Mouse (Mus musculus): ENCODE measurements around the gene Lrrc71. TPM values are rescaled to one million over a fixed set of nuclear protein-coding genes. Genes with fewer than 3 reads are reported as not detected.

The Lrrc71 gene
- 1.3 TPM in 2 replicates for polyA plus RNA-seq (2015; fragmentation: Nextera tagmentation; extraction: Ambion mirVana)

GRCm38 (mm10) chr3:87748431-87748830, at the start of gene Lrrc71:
Gene Lrrc71, minus strand, starts transcription at chr3:87748625.
- Histone ChIP-seq H3K9me3 (replicated peaks; ENCODE audit: control insufficient read depth, low read length, poor library complexity, severe bottlenecking) (no peaks in the 10 kb centered on the region), H3K9ac (ENCODE audit: low read depth, low read length) (no peak within 1 kb of the TSS), H3K4me3 (ENCODE audit: low read depth, low read length) (no peak within 1 kb of the TSS), H3K27me3 (ENCODE audit: control insufficient read depth, insufficient read depth, low read depth, low read length) (no peaks in the 10 kb centered on the region), H3K4me2 (ENCODE audit: low read length) (no peak within 1 kb of the TSS), H3K4me1 (ENCODE audit: control insufficient read depth, insufficient read depth, low read length) (peaks cover 7% of the 10 kb centered on the region; the same call in 1 of the 2 replicates), H3K27ac (ENCODE audit: low read length) (no peak within 1 kb of the TSS), H3K36me3 (ENCODE audit: control insufficient read depth, insufficient read depth, low read length) (no peaks in the 10 kb centered on the region)
- ATAC-seq, result no peak
- 39% methylated on average over 13 of the region's 13 CpGs for WGBS

DNA sequence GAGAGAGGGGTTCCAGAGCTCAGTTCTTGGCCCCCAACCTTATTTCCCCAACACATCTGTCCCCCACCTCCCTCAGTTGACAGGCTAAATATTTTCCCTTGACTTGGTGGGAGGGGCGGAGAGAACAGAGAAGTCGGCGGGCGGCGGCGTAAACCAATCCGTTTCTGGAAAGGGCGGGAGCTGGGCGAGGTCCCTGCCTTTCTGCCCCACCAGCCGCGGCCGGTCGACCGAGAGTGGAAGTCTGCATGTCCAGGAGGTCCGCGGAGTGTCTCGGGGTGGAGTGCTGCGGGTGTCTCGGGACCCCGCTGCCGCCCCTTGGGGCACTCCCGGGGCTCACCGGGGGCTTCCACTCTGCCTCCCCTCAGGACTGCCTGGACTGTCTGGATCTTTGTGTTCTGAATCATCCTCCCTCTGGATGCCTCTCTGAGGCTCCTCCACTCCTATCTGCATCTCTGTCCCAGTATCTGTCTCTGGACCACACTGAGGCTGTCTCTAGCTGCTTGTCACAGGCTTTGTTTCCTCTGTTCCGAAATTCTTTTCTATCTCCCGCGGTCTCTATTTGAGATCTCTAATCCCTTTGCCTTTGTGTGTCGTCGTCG, 48.4 kb upstream of the Lrrc71 start, which contains the start of gene Insrr:
Insrr (plus strand) TSS at position 216 of the 599 bp plus-strand sequence.
- WGBS, result under 1% methylated on average over 22 of the region's 29 CpGs
- peaks cover 15% of the 10 kb centered on the region for H3K4me1 ChIP-seq (ENCODE audit: control insufficient read depth, insufficient read depth, low read length)
- H3K9ac ChIP-seq (ENCODE audit: low read depth, low read length), result peak within 1 kb of the TSS; percentile 35
- peak within 1 kb of the TSS; percentile 60 for H3K4me2 ChIP-seq (ENCODE audit: low read length)
- H3K9me3 ChIP-seq (replicated peaks; ENCODE audit: control insufficient read depth, low read length, poor library complexity, severe bottlenecking), result no peaks in the 10 kb centered on the region
- peaks cover 65% of the 10 kb centered on the region for H3K27me3 ChIP-seq (ENCODE audit: control insufficient read depth, insufficient read depth, low read depth, low read length)
- H3K36me3 ChIP-seq (ENCODE audit: control insufficient read depth, insufficient read depth, low read length), result no peaks in the 10 kb centered on the region
- peak within 1 kb of the TSS; percentile 34 for H3K4me3 ChIP-seq (ENCODE audit: low read depth, low read length)
- no peak within 1 kb of the TSS for H3K27ac ChIP-seq (ENCODE audit: low read length)
- ATAC-seq, result no peak

DNA sequence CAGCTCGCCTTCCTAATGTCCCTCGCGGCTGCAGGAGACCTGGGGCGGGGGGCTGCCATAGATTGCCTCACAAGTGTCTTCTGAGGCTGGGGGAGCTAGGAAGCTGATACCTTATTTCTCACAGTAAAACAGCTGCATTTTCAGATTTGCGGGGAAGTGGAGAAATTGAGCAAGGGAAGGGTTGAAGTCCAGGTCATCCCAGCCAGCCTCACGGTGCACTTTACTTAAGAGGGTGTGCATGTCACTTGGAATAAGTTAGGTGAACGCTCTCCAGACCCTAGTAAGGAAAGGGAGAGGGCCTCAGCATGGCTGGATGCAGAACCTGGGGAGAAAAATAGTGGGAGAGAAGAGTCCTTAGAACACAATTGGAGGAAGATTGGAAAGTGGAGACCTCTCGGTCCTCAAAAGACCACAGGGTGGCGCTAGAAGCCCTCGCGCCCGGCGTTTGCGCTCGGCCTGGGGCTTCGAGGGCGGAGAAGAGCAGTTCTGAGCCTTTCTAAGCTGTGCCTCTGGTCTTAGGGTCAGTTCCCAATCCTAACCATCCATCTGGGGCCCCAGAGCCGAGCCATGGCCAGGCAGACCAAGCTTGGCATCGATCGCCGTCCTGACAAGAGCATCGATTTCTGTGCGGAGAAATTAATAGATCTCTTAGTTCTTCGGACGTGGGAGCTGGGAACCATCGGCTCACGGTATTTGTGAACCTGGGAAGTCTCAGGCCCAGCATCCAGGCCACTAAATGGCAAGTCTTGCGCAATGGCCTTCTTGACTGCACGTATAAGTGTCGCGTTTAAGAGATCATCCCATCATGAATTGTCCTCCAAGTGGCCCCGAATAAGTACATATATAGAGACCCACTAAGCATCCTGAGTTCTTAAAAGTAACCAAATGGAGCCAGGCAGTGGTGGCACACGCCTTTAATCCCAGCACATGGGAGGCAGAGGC, 47.2 kb upstream of the Lrrc71 start:
- Histone ChIP-seq H3K4me3 (ENCODE audit: low read depth, low read length) (peak overlapping the region; percentile 30), H3K27ac (ENCODE audit: low read length) (no peak overlapping the region), H3K36me3 (ENCODE audit: control insufficient read depth, insufficient read depth, low read length) (no peaks in the 10 kb centered on the region), H3K9ac (ENCODE audit: low read depth, low read length) (peak overlapping the region; percentile 50; the same call in 1 of the 2 replicates), H3K4me2 (ENCODE audit: low read length) (peak overlapping the region; percentile 60), H3K27me3 (ENCODE audit: control insufficient read depth, insufficient read depth, low read depth, low read length) (peaks cover 69% of the 10 kb centered on the region), H3K9me3 (replicated peaks; ENCODE audit: control insufficient read depth, low read length, poor library complexity, severe bottlenecking) (no peaks in the 10 kb centered on the region), H3K4me1 (ENCODE audit: control insufficient read depth, insufficient read depth, low read length) (peaks cover 15% of the 10 kb centered on the region)
- 13% methylated on average over 33 of the region's 33 CpGs for WGBS
- ATAC-seq, result no peak

GRCm38 (mm10) chr3:87794922-87795325, 46.5 kb upstream of the Lrrc71 start, which contains the start of gene Ntrk1:
Gene Ntrk1, minus strand, starts transcription at chr3:87795162.
- under 1% methylated on average over 46 of the region's 47 CpGs for WGBS
- Histone ChIP-seq H3K27me3 (ENCODE audit: control insufficient read depth, insufficient read depth, low read depth, low read length) (peaks cover 74% of the 10 kb centered on the region), H3K4me1 (ENCODE audit: control insufficient read depth, insufficient read depth, low read length) (peaks cover 15% of the 10 kb centered on the region), H3K9ac (ENCODE audit: low read depth, low read length) (peak within 1 kb of the TSS; percentile 50), H3K4me2 (ENCODE audit: low read length) (peak within 1 kb of the TSS; percentile 60), H3K36me3 (ENCODE audit: control insufficient read depth, insufficient read depth, low read length) (no peaks in the 10 kb centered on the region), H3K9me3 (replicated peaks; ENCODE audit: control insufficient read depth, low read length, poor library complexity, severe bottlenecking) (no peaks in the 10 kb centered on the region), H3K27ac (ENCODE audit: low read length) (no peak within 1 kb of the TSS), H3K4me3 (ENCODE audit: low read depth, low read length) (peak within 1 kb of the TSS; percentile 30)
- peak; percentile 33 for ATAC-seq

GRCm38 (mm10) chr3:87789768-87790167, 41.3 kb upstream of the Lrrc71 start:
- Histone ChIP-seq H3K36me3 (ENCODE audit: control insufficient read depth, insufficient read depth, low read length) (no peaks in the 10 kb centered on the region), H3K27me3 (ENCODE audit: control insufficient read depth, insufficient read depth, low read depth, low read length) (peaks cover 36% of the 10 kb centered on the region), H3K4me3 (ENCODE audit: low read depth, low read length) (no peak overlapping the region), H3K4me2 (ENCODE audit: low read length) (no peak overlapping the region), H3K4me1 (ENCODE audit: control insufficient read depth, insufficient read depth, low read length) (peaks cover 2% of the 10 kb centered on the region), H3K9ac (ENCODE audit: low read depth, low read length) (no peak overlapping the region), H3K9me3 (replicated peaks; ENCODE audit: control insufficient read depth, low read length, poor library complexity, severe bottlenecking) (no peaks in the 10 kb centered on the region), H3K27ac (ENCODE audit: low read length) (no peak overlapping the region)
- WGBS, result 28% methylated on average over 5 of the region's 5 CpGs
- ATAC-seq, result no peak

GRCm38 (mm10) chr3:87789248-87789647, 40.8 kb upstream of the Lrrc71 start:
- ATAC-seq, result no peak
- Histone ChIP-seq H3K27ac (ENCODE audit: low read length) (no peak overlapping the region), H3K4me1 (ENCODE audit: control insufficient read depth, insufficient read depth, low read length) (no peaks in the 10 kb centered on the region), H3K9me3 (replicated peaks; ENCODE audit: control insufficient read depth, low read length, poor library complexity, severe bottlenecking) (no peaks in the 10 kb centered on the region), H3K4me3 (ENCODE audit: low read depth, low read length) (no peak overlapping the region), H3K36me3 (ENCODE audit: control insufficient read depth, insufficient read depth, low read length) (no peaks in the 10 kb centered on the region), H3K9ac (ENCODE audit: low read depth, low read length) (no peak overlapping the region), H3K4me2 (ENCODE audit: low read length) (no peak overlapping the region), H3K27me3 (ENCODE audit: control insufficient read depth, insufficient read depth, low read depth, low read length) (peaks cover 31% of the 10 kb centered on the region)
- 67% methylated on average over 1 of the region's 1 CpGs for WGBS

DNA sequence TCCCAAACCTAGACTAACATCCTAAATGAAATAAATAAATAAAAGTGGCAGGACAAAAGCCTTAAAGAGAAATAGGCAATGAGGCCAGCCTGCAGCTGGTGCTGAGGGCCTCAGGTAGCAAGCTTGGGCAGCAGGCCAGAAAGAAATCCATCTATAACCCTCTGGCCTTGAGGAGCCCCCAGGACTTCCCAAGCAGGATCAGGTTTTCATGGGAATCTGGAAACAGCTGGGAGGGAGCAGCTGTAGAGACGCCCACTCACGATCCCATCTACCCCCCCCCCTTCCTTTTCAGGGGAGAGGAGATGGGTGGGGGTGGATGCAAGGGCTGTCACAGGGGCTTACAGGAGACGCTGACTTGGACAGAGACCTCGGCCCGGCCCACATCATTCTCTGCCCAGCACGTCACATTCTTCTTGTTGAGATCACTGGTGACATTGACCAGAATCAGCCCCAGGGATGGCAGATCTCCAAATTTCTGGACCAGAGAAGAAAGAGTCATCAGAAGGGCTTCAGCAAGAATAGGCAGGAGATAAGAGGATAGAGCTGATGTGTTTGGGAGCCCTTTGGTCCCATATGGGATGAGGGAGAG, 37.3 kb upstream of the Lrrc71 start:
- 52% methylated on average over 6 of the region's 6 CpGs for WGBS
- ATAC-seq, result no peak
- H3K9me3 ChIP-seq (replicated peaks; ENCODE audit: control insufficient read depth, low read length, poor library complexity, severe bottlenecking), result no peaks in the 10 kb centered on the region

DNA sequence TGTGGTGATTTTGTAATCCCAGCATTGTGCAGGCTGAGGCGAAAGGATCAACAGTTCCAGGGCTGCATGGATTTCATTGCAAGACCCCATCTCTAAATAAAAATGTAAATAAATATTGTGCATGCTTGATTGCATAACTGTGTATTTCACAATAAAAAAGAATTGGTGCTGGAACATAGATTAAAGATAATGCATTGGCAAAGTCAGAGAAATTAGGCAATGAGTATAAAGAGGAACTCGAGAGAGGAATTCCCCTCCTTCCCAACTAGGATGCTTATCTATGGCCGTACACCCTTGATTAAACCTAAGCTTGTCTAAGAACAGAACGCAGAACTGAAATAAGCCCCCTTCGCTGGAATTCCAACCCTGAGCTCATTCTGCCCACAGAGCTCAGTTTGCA, 36.7 kb upstream of the Lrrc71 start:
- H3K9me3 ChIP-seq (replicated peaks; ENCODE audit: control insufficient read depth, low read length, poor library complexity, severe bottlenecking), result no peaks in the 10 kb centered on the region
- no peak overlapping the region for H3K4me3 ChIP-seq (ENCODE audit: low read depth, low read length)
- H3K36me3 ChIP-seq (ENCODE audit: control insufficient read depth, insufficient read depth, low read length), result no peaks in the 10 kb centered on the region
- 0 out of 2 replicates have a peak, but pooled peaks cover under 1% of the 10 kb centered on the region for H3K27me3 ChIP-seq (ENCODE audit: control insufficient read depth, insufficient read depth, low read depth, low read length)
- no peak for ATAC-seq
- no peak overlapping the region for H3K9ac ChIP-seq (ENCODE audit: low read depth, low read length)
- no peaks in the 10 kb centered on the region for H3K4me1 ChIP-seq (ENCODE audit: control insufficient read depth, insufficient read depth, low read length)
- WGBS, result 81% methylated on average over 5 of the region's 5 CpGs
- no peak overlapping the region for H3K27ac ChIP-seq (ENCODE audit: low read length)
- H3K4me2 ChIP-seq (ENCODE audit: low read length), result no peak overlapping the region

More for the DNA sequence above, 37.3 kb upstream of the Lrrc71 start:
- Histone ChIP-seq H3K4me3 (ENCODE audit: low read depth, low read length) (no peak overlapping the region), H3K4me2 (ENCODE audit: low read length) (no peak overlapping the region), H3K36me3 (ENCODE audit: control insufficient read depth, insufficient read depth, low read length) (no peaks in the 10 kb centered on the region), H3K4me1 (ENCODE audit: control insufficient read depth, insufficient read depth, low read length) (no peaks in the 10 kb centered on the region), H3K9ac (ENCODE audit: low read depth, low read length) (no peak overlapping the region), H3K27ac (ENCODE audit: low read length) (no peak overlapping the region), H3K27me3 (ENCODE audit: control insufficient read depth, insufficient read depth, low read depth, low read length) (0 out of 2 replicates have a peak, but pooled peaks cover 5% of the 10 kb centered on the region)
